Mouse (Mus musculus) lung, embryonic 16.5 days (tissue): Measurements from ENCODE around the gene Acss3. TPM values are rescaled to one million over a fixed set of nuclear protein-coding genes. Genes with fewer than 3 reads are reported as not detected.

ENCODE experiments used
- ATAC-seq: fragments of 200-750 bp; cut with Nextera tagmentation; 2 replicates; pipeline ENCODE4 v1.8.0; 2017; ENCODE audit warnings: low read depth, mild to moderate bottlenecking, moderate library complexity
- H3K27ac ChIP-seq: fragments of 300-500 bp; sonication (generic); 2 replicates; pipeline ENCODE4 v1.5.1; 2014; ENCODE audit warnings: mild to moderate bottlenecking, control low read depth, low read length
- H3K27me3 ChIP-seq: fragments of 300-500 bp; sonication (generic); 2 replicates; pipeline ENCODE4 v1.6.1; 2014; ENCODE audit warnings: low read depth, low read length, mixed read lengths; ENCODE audit not compliant: control insufficient read depth, insufficient read depth
- H3K36me3 ChIP-seq: fragments of 300-500 bp; sonication (generic); 2 replicates; pipeline ENCODE4 v1.6.1; 2014; ENCODE audit warnings: low read length; ENCODE audit not compliant: control insufficient read depth, insufficient read depth
- H3K4me1 ChIP-seq: fragments of 300-500 bp; sonication (generic); replicated peaks from 2 replicates; pipeline ENCODE4 v1.6.1; 2014; ENCODE audit warnings: low read length, mixed read lengths; ENCODE audit not compliant: control insufficient read depth, insufficient read depth
- H3K4me2 ChIP-seq: fragments of 300-500 bp; sonication (generic); 2 replicates; pipeline ENCODE4 v1.6.1; 2014; ENCODE audit warnings: low read depth, low read length, control low read depth
- H3K4me3 ChIP-seq: fragments of 300-500 bp; sonication (generic); 2 replicates; pipeline ENCODE4 v1.5.1; 2014; ENCODE audit warnings: mild to moderate bottlenecking, low read length, control low read depth
- H3K9ac ChIP-seq: fragments of 300-500 bp; sonication (generic); 2 replicates; pipeline ENCODE4 v1.6.1; 2014; ENCODE audit warnings: low read length, control low read depth
- H3K9me3 ChIP-seq: fragments of 300-500 bp; sonication (generic); 2 replicates; pipeline ENCODE4 v1.6.1; 2016; ENCODE audit warnings: low read length; ENCODE audit not compliant: control insufficient read depth
- WGBS: fragments of 180-500 bp; shearing (Covaris S2); extraction: QIAGEN DNeasy Blood & Tissue Kit; methylation state at CpG from one replicate; pipeline ENCODE4 v1.1.7; 2014; 5-methylcytosine and 5-hydroxymethylcytosine counted together
- polyA plus RNA-seq: library from polyadenylated mRNA; unstranded; fragments of >200 nt; fragmentation: Nextera tagmentation; extraction: Ambion mirVana; gene quantifications from 2 replicates; pipeline ENCODE4 v1.2.1, GENCODE M21; 2015

Acss3 gene
- polyA plus RNA-seq, 1 experiment from 2014 or later: 10.6 TPM

DNA sequence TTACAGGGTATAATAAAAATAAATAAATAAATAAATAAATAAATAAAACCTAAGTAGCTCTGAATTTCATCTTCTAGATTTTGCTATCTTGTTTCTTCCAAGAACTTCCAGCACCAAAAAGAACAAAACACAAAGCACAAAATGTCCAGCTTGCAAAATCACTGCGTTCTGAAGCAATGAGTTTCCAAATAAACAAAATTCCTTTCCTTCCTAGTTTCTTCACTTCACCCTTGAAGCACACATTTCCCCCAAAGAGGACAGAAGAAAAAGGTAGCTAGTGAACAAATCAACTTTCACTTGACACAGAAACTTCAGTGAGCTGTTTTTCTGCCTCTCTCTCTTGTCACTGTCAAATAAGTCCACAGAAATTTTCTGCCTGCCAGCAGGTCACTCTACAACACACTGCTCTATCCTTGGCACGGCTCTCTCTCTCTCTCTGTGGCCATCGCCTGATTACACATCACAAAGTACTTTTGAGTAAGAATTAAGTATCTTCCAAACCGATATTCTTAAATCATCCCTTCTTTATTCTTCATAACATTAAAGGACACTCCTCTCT, 6.7 kb downstream of the Acss3 start:
- Histone ChIP-seq H3K4me3 (no peak overlapping the region), H3K4me2 (no peak overlapping the region), H3K27ac (peak overlapping the region; percentile 1; the same call in 1 of the 2 replicates), H3K36me3 (no peaks in the 10 kb centered on the region), H3K9me3 (no peaks in the 10 kb centered on the region), H3K4me1 (peaks cover 2% of the 10 kb centered on the region), H3K27me3 (no peaks in the 10 kb centered on the region), H3K9ac (no peak overlapping the region)
- no peak for ATAC-seq
- 33% methylated on average over 4 of the region's 4 CpGs for WGBS

DNA sequence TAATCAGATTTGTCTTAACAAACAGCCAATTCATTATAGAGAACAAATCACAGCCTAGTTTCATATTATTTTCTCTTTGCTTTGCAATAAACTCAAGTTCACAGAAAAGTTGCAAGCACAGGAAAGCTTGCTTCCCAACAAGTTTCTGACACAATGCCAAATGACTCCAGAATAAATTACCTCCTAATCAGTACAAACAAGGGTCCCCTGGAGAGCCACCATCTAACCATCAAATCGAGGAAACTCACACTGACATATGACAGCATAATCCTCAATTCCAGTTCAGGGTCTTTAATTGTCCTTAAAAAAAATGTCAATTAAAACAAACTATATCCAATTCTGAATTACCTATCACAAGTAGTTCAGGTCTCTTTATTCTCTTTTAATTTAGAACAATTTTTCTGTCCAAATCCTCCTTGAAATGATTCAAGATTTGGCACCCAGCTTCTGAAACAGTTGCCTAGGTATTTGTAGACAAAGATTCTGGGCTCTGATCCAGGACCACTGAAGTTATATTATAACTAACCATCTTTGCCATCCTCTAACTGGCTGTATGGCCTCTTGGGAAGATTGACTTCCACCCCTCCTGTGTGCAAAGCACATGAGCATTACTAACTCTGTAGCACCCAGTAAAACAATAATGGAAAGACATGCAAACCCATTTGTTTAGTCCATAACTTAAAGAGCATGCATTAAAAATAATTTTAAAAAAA, 7.4 kb downstream of the Acss3 start:
- Histone ChIP-seq H3K27ac (no peak overlapping the region), H3K9me3 (no peaks in the 10 kb centered on the region), H3K4me1 (peaks cover 2% of the 10 kb centered on the region), H3K27me3 (no peaks in the 10 kb centered on the region), H3K4me2 (no peak overlapping the region), H3K4me3 (no peak overlapping the region), H3K36me3 (no peaks in the 10 kb centered on the region), H3K9ac (no peak overlapping the region)
- WGBS: 13% methylated on average over 1 of the region's 1 CpGs
- no peak for ATAC-seq

DNA sequence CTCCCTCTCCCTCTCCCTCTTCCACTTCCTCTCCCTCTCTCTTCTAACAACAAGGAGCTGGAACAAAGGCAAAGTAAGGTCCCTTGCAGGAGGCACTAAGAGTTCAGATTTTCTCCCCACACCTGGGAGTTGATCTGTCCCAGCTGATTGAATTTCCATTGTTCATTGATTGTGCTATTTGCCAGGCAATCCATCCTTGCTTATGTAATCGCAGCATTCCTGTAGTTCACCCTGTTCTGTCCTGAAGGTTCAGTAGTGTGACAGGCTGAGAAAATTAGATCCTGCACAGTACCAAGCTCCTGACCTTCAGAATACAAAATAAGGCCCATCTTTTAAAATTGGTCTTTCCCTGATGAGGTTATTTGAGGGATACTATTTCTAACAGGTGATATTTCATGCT, 8.3 kb downstream of the Acss3 start:
- Histone ChIP-seq H3K4me1 (peaks cover 2% of the 10 kb centered on the region), H3K27ac (no peak overlapping the region), H3K4me2 (no peak overlapping the region), H3K36me3 (no peaks in the 10 kb centered on the region), H3K27me3 (no peaks in the 10 kb centered on the region), H3K9me3 (no peaks in the 10 kb centered on the region), H3K4me3 (no peak overlapping the region), H3K9ac (no peak overlapping the region)
- 54% methylated on average over 1 of the region's 1 CpGs for WGBS
- no peak for ATAC-seq

DNA sequence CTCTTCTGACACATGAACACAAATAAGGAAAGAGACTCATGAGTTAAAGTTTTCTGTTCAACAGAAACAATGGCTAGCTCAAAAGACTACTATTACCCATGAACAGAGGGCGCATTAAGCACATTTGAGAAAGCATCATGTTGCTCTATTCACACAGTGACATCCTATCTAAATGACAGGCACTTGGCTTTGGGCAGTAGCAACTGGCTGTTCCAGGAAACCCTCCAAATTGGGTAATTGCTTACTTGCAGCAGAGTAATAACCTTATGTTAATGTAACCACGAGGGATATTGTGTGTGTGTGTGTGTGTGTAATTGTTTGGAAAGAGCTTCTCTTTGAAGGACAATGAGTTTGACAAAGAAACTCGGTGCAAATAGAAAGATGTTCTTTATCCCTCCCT, 29.0 kb downstream of the Acss3 start:
- no peaks in the 10 kb centered on the region for H3K4me1 ChIP-seq
- no peak overlapping the region for H3K4me2 ChIP-seq
- H3K9ac ChIP-seq: no peak overlapping the region
- no peak overlapping the region for H3K4me3 ChIP-seq
- no peaks in the 10 kb centered on the region for H3K27me3 ChIP-seq
- no peaks in the 10 kb centered on the region for H3K9me3 ChIP-seq
- ATAC-seq: no peak
- no peaks in the 10 kb centered on the region for H3K36me3 ChIP-seq
- no peak overlapping the region for H3K27ac ChIP-seq
- WGBS: 65% methylated on average over 3 of the region's 3 CpGs

DNA sequence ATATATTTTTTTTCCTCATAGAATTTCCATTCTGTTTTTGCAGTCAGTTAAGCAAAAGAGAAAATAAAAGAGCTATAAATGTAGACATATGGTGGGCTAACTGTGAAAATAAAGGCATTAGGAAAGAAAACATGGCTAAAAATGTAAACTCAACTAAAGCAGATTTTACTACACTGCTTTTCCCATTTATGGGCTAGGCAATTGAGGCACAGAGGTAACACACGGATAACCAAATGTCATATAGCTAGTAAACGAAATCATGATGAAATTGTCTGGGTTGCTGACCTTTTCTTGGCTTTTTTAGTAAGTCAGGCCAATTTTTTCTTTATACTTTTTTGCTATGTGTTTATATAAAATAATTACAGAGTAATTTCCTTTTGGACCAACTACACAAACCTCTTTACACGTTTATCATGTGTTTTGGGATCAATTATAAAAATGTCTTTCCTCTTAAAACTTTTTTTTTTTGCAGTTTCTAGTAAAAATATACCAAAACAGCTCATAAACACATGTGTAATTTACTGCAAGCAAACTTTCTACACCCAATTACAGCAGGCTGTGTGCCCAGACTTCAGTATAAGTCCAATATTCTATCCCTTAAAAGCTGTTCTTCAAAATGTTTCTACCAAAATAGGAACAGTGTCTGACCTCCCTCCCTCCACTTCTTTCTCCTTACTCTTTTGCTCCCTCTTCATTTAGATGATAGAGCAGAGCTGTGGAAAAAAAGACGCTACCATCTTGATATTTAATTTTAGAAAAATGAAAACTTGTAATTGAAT, 69.4 kb downstream of the Acss3 start:
- no peak overlapping the region for H3K27ac ChIP-seq
- no peak overlapping the region for H3K9ac ChIP-seq
- H3K4me1 ChIP-seq: no peaks in the 10 kb centered on the region
- no peaks in the 10 kb centered on the region for H3K27me3 ChIP-seq
- WGBS: 44% methylated on average over 4 of the region's 4 CpGs
- no peak overlapping the region for H3K4me2 ChIP-seq
- ATAC-seq: peak; percentile 69
- no peak overlapping the region for H3K4me3 ChIP-seq
- no peaks in the 10 kb centered on the region for H3K9me3 ChIP-seq
- H3K36me3 ChIP-seq: no peaks in the 10 kb centered on the region

DNA sequence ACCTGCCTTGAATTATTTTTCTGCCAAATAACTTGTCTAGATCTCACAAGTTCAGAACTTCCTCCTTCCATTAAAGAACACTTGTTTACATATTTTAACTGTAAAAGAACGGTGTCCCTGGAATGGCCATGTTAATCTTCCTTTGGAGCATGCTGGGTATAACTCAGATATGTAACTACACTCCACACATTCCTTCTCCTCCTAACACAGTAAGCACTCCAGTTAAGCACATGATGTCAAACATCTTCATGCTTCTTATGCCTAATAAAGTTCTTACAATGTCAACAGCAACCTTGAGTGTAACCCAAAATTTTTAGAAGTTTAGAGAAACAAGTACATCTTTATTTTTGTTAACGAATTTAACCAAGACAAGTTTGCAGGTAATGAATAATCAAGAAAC, 73.0 kb downstream of the Acss3 start:
- no peak overlapping the region for H3K4me3 ChIP-seq
- no peak overlapping the region for H3K9ac ChIP-seq
- no peaks in the 10 kb centered on the region for H3K36me3 ChIP-seq
- WGBS: 41% methylated on average over 2 of the region's 2 CpGs
- no peak overlapping the region for H3K4me2 ChIP-seq
- no peaks in the 10 kb centered on the region for H3K27me3 ChIP-seq
- no peak overlapping the region for H3K27ac ChIP-seq
- no peaks in the 10 kb centered on the region for H3K9me3 ChIP-seq
- no peaks in the 10 kb centered on the region for H3K4me1 ChIP-seq
- ATAC-seq: no peak

DNA sequence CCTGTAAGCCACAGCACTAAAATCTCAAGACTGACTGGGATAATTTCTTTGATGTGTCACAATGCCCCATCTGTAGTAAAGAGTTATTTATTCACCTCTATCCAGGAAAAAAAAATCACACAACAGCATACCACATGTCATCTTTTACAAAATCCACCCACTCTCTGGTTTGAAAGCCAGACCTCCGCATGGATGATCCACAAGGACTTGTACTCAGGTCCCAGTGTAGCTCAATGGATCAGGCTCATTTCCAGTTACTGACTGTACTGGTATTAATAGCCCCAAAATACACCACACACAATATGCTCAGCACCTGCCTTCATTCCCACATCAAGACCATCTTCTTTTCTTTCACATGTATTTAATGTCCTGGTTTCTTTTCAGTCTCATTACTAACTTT, 80.8 kb downstream of the Acss3 start:
- H3K9ac ChIP-seq: no peak overlapping the region
- WGBS: 94% methylated on average over 1 of the region's 1 CpGs

DNA sequence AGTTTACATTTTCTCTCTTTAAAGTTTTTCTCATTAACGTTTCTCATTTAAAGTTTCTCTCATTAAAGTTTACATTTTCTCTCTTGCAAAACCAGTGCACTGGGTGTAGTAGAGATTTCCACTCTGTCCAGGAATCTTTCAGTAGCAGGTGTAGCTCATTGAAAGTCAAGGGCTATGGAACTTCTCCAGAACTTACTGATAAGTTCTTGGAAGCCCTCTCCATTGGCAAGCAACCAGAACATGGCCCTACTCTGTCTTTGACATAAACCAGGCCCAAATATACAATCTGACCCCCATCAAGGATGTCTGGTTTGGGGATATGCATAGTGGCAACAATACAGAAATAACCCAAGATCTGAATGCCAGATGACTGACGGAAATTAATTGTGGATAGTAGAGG, 82.6 kb downstream of the Acss3 start:
- Histone ChIP-seq H3K9me3 (no peaks in the 10 kb centered on the region), H3K4me1 (no peaks in the 10 kb centered on the region), H3K9ac (no peak overlapping the region), H3K36me3 (no peaks in the 10 kb centered on the region), H3K4me2 (no peak overlapping the region), H3K27me3 (no peaks in the 10 kb centered on the region), H3K27ac (no peak overlapping the region), H3K4me3 (no peak overlapping the region)
- ATAC-seq: peak; percentile 47
- 55% methylated on average over 2 of the region's 2 CpGs for WGBS

More for the DNA sequence above, 80.8 kb downstream of the Acss3 start:
- no peaks in the 10 kb centered on the region for H3K4me1 ChIP-seq
- H3K36me3 ChIP-seq: no peaks in the 10 kb centered on the region
- no peak overlapping the region for H3K27ac ChIP-seq
- no peak for ATAC-seq
- H3K27me3 ChIP-seq: no peaks in the 10 kb centered on the region
- no peak overlapping the region for H3K4me3 ChIP-seq
- no peaks in the 10 kb centered on the region for H3K9me3 ChIP-seq
- H3K4me2 ChIP-seq: no peak overlapping the region

DNA sequence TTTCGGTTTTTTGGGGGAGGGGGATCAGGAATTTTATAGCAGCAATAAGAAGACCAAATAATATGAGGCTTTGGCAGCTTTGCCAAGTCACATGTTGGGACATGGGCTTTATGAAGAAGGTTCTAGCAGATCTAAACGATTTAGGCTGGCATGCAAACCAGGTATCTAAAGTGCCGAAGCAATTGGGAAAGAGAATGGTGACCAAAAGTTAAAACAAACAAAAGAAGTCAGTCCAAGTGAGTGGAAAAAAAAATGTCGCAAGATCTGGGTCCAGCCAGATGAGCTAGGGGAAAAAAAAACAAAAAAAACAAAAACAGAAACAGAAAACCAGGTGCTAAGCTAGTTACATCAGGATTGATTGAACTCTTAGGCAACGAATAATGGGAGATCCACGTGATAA, 83.1 kb downstream of the Acss3 start:
- no peak overlapping the region for H3K4me3 ChIP-seq
- H3K36me3 ChIP-seq: no peaks in the 10 kb centered on the region
- H3K9me3 ChIP-seq: no peaks in the 10 kb centered on the region
- H3K4me2 ChIP-seq: no peak overlapping the region
- no peak for ATAC-seq
- 58% methylated on average over 6 of the region's 6 CpGs for WGBS
- H3K27ac ChIP-seq: no peak overlapping the region
- H3K27me3 ChIP-seq: no peaks in the 10 kb centered on the region
- H3K9ac ChIP-seq: no peak overlapping the region
- H3K4me1 ChIP-seq: no peaks in the 10 kb centered on the region
